Mouse (Mus musculus) bone marrow, adult 2 months (tissue): Measurements from ENCODE around the gene Zfp770. TPM values are rescaled to one million over a fixed set of nuclear protein-coding genes. Genes with fewer than 3 reads are reported as not detected.

Experiments
- H3K27ac ChIP-seq: fragments of 200-500 bp; 2 replicates; pipeline ENCODE4 v1.5.1; 2012; ENCODE audit warnings: low read depth, mild to moderate bottlenecking, control low read depth, inconsistent platforms, low read length; ENCODE audit not compliant: control insufficient read depth, poor library complexity, insufficient read depth
- H3K4me1 ChIP-seq: fragments of 200-500 bp; 2 replicates; pipeline ENCODE4 v1.6.1; 2011; ENCODE audit warnings: low read length; ENCODE audit not compliant: control insufficient read depth, insufficient read depth
- H3K4me3 ChIP-seq: fragments of 200-500 bp; replicated peaks from 2 replicates; pipeline ENCODE3; 2011; ENCODE audit warnings: mild to moderate bottlenecking, low read depth, low read length, control low read depth; ENCODE audit not compliant: control insufficient read depth
- CTCF ChIP-seq: fragments of 200-500 bp; IDR thresholded peaks from 2 replicates; pipeline ENCODE4 v1.5.1; 2011; ENCODE audit warnings: low read length, control low read depth; ENCODE audit not compliant: control insufficient read depth, insufficient read depth
- POLR2A ChIP-seq: fragments of 200-500 bp; IDR thresholded peaks from 2 replicates; pipeline ENCODE4 v1.6.1; 2011; ENCODE audit warnings: low read depth, mild to moderate bottlenecking, control low read depth, low read length, borderline replicate concordance; ENCODE audit not compliant: control insufficient read depth
- WGBS: fragments of 180-500 bp; shearing (Covaris S2); methylation state at CpG from one replicate; pipeline ENCODE4 v1.1.7; 2018; 5-methylcytosine and 5-hydroxymethylcytosine counted together
- polyA plus RNA-seq: library from polyadenylated mRNA; stranded (reverse); fragments of >200 nt; gene quantifications from 2 replicates; pipeline ENCODE4 v1.2.4, GENCODE M21; 2011; ENCODE audit warnings: low replicate concordance; ENCODE audit not compliant: missing spikeins, insufficient read depth, insufficient read length

Gene Zfp770
- polyA plus RNA-seq = 2.1 and 3.4 TPM in 2 replicates

DNA sequence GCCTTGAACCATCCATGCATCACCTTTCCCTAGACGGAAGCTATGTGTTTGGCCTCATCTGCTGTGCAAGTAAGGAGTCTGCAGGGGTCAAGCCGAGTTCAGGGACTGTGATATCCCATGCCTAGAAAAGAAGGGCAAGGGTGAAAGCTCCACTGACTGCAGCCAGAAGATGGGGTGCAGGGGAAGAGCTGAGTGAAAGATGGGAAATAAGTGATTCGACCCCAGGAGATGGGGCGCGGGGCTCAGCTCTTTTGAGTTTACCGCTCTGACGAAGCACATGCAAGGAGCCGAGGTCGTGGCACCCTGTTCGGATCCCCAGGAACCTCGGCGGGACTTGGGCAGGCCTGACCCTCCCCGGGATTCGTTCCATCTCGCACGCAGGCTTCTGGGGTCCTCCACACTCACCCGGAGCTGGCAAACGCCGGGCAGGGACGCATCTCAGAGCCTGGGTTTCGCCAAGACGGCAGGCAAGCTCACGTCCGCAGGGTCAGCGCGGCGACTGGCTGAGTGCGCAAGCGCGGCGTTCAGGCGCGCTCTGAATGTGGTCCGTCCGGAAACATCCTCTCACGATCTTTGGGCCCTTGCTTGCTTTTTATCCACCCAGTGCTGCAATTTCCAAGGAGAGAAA is at the start of gene Zfp770:
Gene Zfp770 (minus strand): TSS at position 538 of the 628 bp plus-strand sequence.
- TF ChIP-seq POLR2A = peak; percentile 84
- no peak for TF ChIP-seq CTCF

DNA sequence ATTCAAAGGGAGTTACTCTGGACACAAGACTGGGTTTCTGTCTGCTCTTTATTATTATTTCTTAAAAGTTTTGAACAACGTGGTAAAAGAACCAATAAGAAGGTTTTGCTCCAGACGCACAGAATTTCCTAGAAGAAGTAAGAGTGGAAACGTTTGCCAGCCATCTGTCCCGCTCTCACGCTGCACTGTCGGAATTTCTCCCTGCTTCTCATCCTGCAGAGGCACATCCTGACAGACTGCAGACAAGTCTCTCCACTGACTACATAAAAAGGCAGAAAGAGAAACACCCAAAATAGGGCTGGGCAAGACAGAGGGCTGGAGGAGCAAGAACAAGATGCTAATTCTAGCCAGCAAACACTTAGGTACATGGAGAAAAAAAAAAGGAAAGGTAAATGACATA is 48.2 kb upstream of the Zfp770 start:
- H3K4me3 ChIP-seq = no peak overlapping the region
- no peaks in the 10 kb centered on the region for H3K4me1 ChIP-seq
- no peak for TF ChIP-seq POLR2A
- no peak for TF ChIP-seq CTCF
- H3K27ac ChIP-seq = no peak overlapping the region
- WGBS = 72% methylated on average over 6 of the region's 6 CpGs

More for the DNA sequence above, at the start of gene Zfp770:
- WGBS = 1% methylated on average over 36 of the region's 36 CpGs
- Histone ChIP-seq H3K4me1 (no peaks in the 10 kb centered on the region; the same call in 1 of the 2 replicates), H3K4me3 (peak within 1 kb of the TSS; percentile 91), H3K27ac (peak within 1 kb of the TSS; percentile 6; the same call in 1 of the 2 replicates)

DNA sequence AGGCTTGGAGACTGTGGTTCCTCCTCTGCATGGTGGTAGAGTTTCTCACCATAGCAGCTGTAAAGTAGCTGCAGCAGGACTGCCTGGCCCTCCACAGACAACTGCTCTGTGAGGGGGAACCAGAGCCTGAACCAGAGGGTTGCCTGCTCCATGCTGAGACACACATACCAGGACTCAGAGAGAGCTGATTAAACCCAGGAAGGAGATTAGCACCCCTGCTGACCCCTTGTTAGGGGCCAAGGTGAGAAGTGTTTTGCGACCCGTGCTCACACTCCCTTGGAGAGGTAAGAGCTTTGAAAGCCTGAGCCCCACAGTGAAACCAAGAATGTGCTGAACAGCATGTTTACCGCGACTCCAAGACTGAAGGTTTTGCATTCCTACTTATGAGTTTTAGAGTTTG is 36.4 kb upstream of the Zfp770 start:
- no peak overlapping the region for H3K27ac ChIP-seq
- TF ChIP-seq CTCF = no peak
- TF ChIP-seq POLR2A = no peak
- no peak overlapping the region for H3K4me3 ChIP-seq
- no peaks in the 10 kb centered on the region for H3K4me1 ChIP-seq
- WGBS = 19% methylated on average over 4 of the region's 4 CpGs

DNA sequence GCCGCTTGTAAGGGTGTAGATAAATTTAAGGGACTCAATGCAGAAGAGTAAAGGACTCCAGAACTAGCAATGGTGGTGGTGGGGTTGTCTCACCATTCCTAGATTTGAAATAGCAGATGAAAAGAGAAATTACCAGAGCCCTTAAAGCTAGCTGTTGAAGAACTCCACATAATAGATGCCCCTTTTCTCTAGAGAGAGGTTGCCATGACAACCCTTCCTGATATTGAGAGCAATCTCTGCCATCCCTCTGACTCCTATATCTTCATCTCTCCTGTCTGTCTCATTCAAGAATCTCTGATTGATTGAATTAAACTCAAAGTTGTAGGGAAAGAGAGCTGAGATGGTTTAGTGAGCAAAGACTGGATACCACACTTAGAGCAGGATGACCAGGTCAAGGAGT is 35.3 kb upstream of the Zfp770 start:
- TF ChIP-seq POLR2A = no peak
- TF ChIP-seq CTCF = no peak

DNA sequence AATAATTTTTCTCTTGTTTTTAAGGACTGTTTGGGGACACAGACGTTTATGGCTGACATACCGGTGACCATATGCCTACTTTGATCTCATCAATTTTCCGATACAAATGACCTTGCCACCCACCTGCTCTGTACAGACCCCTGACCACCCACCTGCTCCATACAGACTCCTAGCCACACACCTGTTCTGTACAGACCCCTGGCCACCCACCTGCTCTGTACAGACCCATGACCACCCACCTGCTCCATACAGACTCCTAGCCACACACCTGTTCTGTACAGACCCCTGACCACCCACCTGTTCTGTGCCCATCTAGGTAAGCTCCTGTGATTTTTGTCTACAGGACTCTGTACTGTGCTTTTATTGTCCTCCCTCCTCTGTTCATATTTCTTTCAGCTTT is 34.3 kb upstream of the Zfp770 start:
- TF ChIP-seq POLR2A (no peak), CTCF (no peak)
- Histone ChIP-seq H3K4me3 (no peak overlapping the region), H3K4me1 (no peaks in the 10 kb centered on the region), H3K27ac (no peak overlapping the region)
- 78% methylated on average over 3 of the region's 3 CpGs for WGBS

More for the DNA sequence above, 35.3 kb upstream of the Zfp770 start:
- no peak overlapping the region for H3K4me3 ChIP-seq
- H3K4me1 ChIP-seq = no peaks in the 10 kb centered on the region
- WGBS = 76% methylated on average over 1 of the region's 1 CpGs
- H3K27ac ChIP-seq = no peak overlapping the region

DNA sequence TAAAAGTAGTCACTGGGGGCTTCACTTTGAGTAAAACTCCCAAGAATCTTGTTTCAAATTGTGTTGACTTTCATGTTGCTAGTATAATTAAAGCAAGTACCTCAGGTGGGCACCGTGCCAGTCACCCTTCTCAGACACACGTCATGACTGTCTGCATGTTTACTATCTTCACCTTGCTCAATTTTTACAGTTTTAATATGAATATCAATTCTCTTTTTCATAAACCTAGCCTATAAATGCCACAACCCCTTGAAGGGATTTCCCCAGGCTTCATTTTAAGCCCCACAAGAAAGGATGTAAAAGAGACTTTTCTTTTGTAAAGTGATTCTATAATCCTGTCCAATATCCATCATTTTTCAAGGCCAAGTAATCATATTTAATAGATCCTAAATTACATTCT is 30.0 kb upstream of the Zfp770 start:
- no peaks in the 10 kb centered on the region for H3K4me1 ChIP-seq
- no peak overlapping the region for H3K4me3 ChIP-seq
- H3K27ac ChIP-seq = no peak overlapping the region
- TF ChIP-seq CTCF (no peak), POLR2A (no peak)
- 66% methylated on average over 2 of the region's 2 CpGs for WGBS

DNA sequence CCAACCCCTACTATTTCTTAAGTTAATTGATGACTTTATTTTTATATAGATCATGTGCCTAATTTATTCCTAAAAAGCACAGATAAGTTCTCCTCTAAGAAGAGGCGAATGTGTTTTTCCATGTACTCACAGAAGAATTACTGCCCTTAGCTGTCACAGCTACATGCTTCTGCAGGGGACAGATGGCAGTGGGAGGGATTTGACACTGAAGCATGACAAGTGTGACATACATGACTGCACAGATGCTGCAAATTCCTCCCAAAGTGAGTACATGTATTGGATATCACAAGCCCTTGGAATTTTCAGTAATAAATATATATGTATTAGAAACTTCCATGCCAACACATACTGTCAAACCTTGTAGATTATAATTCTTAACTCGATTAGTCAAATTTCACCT is 27.4 kb upstream of the Zfp770 start:
- Histone ChIP-seq H3K4me1 (no peaks in the 10 kb centered on the region), H3K27ac (no peak overlapping the region), H3K4me3 (no peak overlapping the region)
- no peak for TF ChIP-seq CTCF
- no peak for TF ChIP-seq POLR2A
- WGBS = 73% methylated on average over 2 of the region's 2 CpGs

DNA sequence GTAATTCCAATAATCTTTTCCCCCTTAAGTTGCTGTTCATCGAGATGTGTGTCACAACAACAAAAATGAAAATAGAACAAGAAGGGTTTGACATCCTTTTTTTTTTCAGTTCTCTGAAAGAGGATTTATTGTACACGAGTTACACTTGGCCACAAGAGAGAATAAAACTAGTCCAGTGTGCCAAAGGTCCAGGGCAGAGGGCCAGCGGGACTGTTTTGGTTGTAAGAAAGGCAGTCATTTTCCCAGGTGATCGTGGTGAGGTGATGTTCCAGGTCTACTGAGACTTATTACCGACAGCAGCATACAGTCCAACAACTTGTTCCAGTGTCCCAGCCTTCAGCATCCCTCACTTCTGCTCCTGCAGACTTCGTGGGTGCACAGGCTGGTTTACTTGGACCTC is 3.8 kb upstream of the Zfp770 start:
- H3K4me1 ChIP-seq = no peaks in the 10 kb centered on the region; the same call in 1 of the 2 replicates
- 59% methylated on average over 6 of the region's 6 CpGs for WGBS
- no peak for TF ChIP-seq CTCF
- no peak for TF ChIP-seq POLR2A
- no peak overlapping the region for H3K27ac ChIP-seq
- no peak overlapping the region for H3K4me3 ChIP-seq

DNA sequence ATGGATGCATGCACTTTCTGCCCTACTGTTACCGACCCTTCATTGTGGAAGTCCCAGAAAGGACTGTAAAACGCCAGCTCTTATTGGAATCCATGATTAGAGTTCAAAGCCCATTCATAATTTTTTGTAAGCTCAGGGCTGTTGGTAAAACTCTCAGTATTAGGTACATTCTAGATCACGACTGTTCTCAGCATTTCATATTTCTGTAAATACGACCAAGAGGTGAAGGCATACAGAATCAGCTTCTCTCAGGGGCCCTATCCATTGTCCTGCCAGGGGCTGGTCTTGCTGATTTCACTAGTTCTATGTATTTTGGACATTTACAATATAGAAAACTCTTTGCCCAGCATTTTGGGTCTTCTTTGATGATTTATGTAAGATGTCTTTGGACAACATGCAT is 305 bp upstream of the Zfp770 start:
- 38% methylated on average over 4 of the region's 4 CpGs for WGBS
- Histone ChIP-seq H3K4me3 (peak overlapping the region; percentile 91), H3K27ac (no peak overlapping the region), H3K4me1 (no peaks in the 10 kb centered on the region; the same call in 1 of the 2 replicates)
- no peak for TF ChIP-seq CTCF
- TF ChIP-seq POLR2A = no peak
